Mouse (Mus musculus) right cerebral cortex, postnatal 25 days (tissue): ENCODE measurements around the gene Gpsm1.
A peak's percentile ranks its signal among the peaks of the same experiment; 100 is the strongest.

Experiments used
- DNase-seq: peaks from one replicate; pipeline ENCODE4 v3.0.0; 2022

Gene Gpsm1

GRCm38 (mm10) chr2:26313394-26313793 lies 1.9 kb upstream of the Gpsm1 start:
- DNase-seq: no peak

- no peak for DNase-seq
These were observed 839 bp upstream of the Gpsm1 start for GRCm38 (mm10) chr2:26314281-26315071.

GRCm38 (mm10) chr2:26315925-26316311 lies 603 bp downstream of the Gpsm1 start:
- DNase-seq: peak; percentile 50

- no peak for DNase-seq
These were observed 1.4 kb downstream of the Gpsm1 start for GRCm38 (mm10) chr2:26316576-26317246.

- DNase-seq: no peak
These were observed 2.1 kb downstream of the Gpsm1 start for GRCm38 (mm10) chr2:26317371-26317770.

GRCm38 (mm10) chr2:26317991-26318672 lies 2.8 kb downstream of the Gpsm1 start:
- DNase-seq: no peak

- DNase-seq: no peak
These were observed 3.8 kb downstream of the Gpsm1 start for GRCm38 (mm10) chr2:26319109-26319508.

GRCm38 (mm10) chr2:26319519-26320244 lies 4.4 kb downstream of the Gpsm1 start:
- DNase-seq: no peak

GRCm38 (mm10) chr2:26320245-26321185 lies 5.2 kb downstream of the Gpsm1 start:
- DNase-seq: no peak

- no peak for DNase-seq
These were observed 8.4 kb downstream of the Gpsm1 start for GRCm38 (mm10) chr2:26323589-26324325.

GRCm38 (mm10) chr2:26324917-26325316 lies 9.6 kb downstream of the Gpsm1 start:
- no peak for DNase-seq

- no peak for DNase-seq
These were observed 10.3 kb downstream of the Gpsm1 start for GRCm38 (mm10) chr2:26325386-26326181.

- no peak for DNase-seq
These were observed 12.5 kb downstream of the Gpsm1 start for GRCm38 (mm10) chr2:26327852-26328251.

GRCm38 (mm10) chr2:26329402-26329801 lies 14.1 kb downstream of the Gpsm1 start:
- DNase-seq: no peak

GRCm38 (mm10) chr2:26330056-26330468 lies 14.7 kb downstream of the Gpsm1 start:
- no peak for DNase-seq

GRCm38 (mm10) chr2:26330702-26331101 lies 15.4 kb downstream of the Gpsm1 start:
- no peak for DNase-seq

GRCm38 (mm10) chr2:26338302-26339203 lies 23.2 kb downstream of the Gpsm1 start:
- no peak for DNase-seq

- no peak for DNase-seq
These were observed 23.9 kb downstream of the Gpsm1 start for GRCm38 (mm10) chr2:26339204-26339551.

GRCm38 (mm10) chr2:26341510-26341981 lies 26.2 kb downstream of the Gpsm1 start:
- peak; percentile 57 for DNase-seq
